Mouse (Mus musculus) heart, embryonic 14.5 days (tissue): ENCODE data around the gene Rgs3. TPM values are rescaled to one million over a fixed set of nuclear protein-coding genes. Genes with fewer than 3 reads are reported as not detected.
A peak's percentile ranks its signal among the peaks of the same experiment; 100 is the strongest.

Experiments used
- ATAC-seq: fragments of 200-750 bp; cut with Nextera tagmentation; 2 replicates; pipeline ENCODE4 v1.8.0; 2017; ENCODE audit warnings: low read depth, moderate TSS enrichment; ENCODE audit not compliant: insufficient number of reproducible peaks, insufficient read depth, low FRiP score
- H3K27ac ChIP-seq, 2 experiments: fragments of 200-500 bp in 1 of 2; fragments of 300-500 bp in 1 of 2; sonication (generic) in 1 of 2; replicated peaks in 1 of 2; 2 replicates each; pipeline ENCODE4 v1.5.1; 2012 to 2014; ENCODE audit warnings: low read depth in 2 of 2, low read length in 2 of 2, control low read depth in 1 of 2, mild to moderate bottlenecking in 1 of 2, mixed read lengths in 1 of 2; ENCODE audit not compliant: control insufficient read depth in 1 of 2, insufficient read depth in 1 of 2
- H3K27me3 ChIP-seq: fragments of 300-500 bp; sonication (generic); 2 replicates; pipeline ENCODE4 v1.6.1; 2014; ENCODE audit warnings: mild to moderate bottlenecking, low read length, control low read depth; ENCODE audit not compliant: control insufficient read depth, insufficient read depth
- H3K36me3 ChIP-seq: fragments of 300-500 bp; sonication (generic); 2 replicates; pipeline ENCODE4 v1.6.1; 2014; ENCODE audit warnings: mild to moderate bottlenecking, control low read depth, low read length, mixed read lengths; ENCODE audit not compliant: control insufficient read depth, insufficient read depth
- H3K4me1 ChIP-seq, 2 experiments: fragments of 200-500 bp in 1 of 2; fragments of 300-500 bp in 1 of 2; sonication (generic) in 1 of 2; 2 replicates each; pipeline ENCODE4 v1.6.1; 2012 to 2014; ENCODE audit warnings: low read length in 2 of 2, control low read depth in 1 of 2, mixed read lengths in 1 of 2; ENCODE audit not compliant: control insufficient read depth in 2 of 2, insufficient read depth in 2 of 2
- H3K4me2 ChIP-seq: fragments of 300-500 bp; sonication (generic); 2 replicates; pipeline ENCODE4 v1.6.1; 2014; ENCODE audit warnings: mild to moderate bottlenecking, low read length
- H3K4me3 ChIP-seq, 2 experiments: fragments of 200-500 bp in 1 of 2; fragments of 300-500 bp in 1 of 2; sonication (generic) in 1 of 2; 2 replicates each; pipeline ENCODE4 v1.5.1; 2012 to 2014; ENCODE audit warnings: low read length in 2 of 2, mild to moderate bottlenecking in 2 of 2, control low read depth in 1 of 2, low read depth in 1 of 2, moderate library complexity in 1 of 2; ENCODE audit not compliant: control insufficient read depth in 1 of 2, insufficient read depth in 1 of 2
- H3K9ac ChIP-seq: fragments of 300-500 bp; sonication (generic); 2 replicates; pipeline ENCODE4 v1.6.1; 2014; ENCODE audit warnings: mild to moderate bottlenecking, low read length
- H3K9me3 ChIP-seq: fragments of 300-500 bp; sonication (generic); 2 replicates; pipeline ENCODE4 v1.6.1; 2016; ENCODE audit warnings: low read length, control low read depth; ENCODE audit not compliant: control insufficient read depth
- WGBS: fragments of 180-500 bp; shearing (Covaris S2); extraction: QIAGEN DNeasy Blood & Tissue Kit; methylation state at CpG from one replicate; pipeline ENCODE4 v1.1.7; 2014; 5-methylcytosine and 5-hydroxymethylcytosine counted together
- polyA plus RNA-seq: library from polyadenylated mRNA; unstranded; fragments of >200 nt; fragmentation: Nextera tagmentation; extraction: Ambion mirVana; gene quantifications from 2 replicates; pipeline ENCODE4 v1.2.1, GENCODE M21; 2014

Gene Rgs3
- polyA plus RNA-seq, 1 experiment from 2014 or later: 70.4 TPM

DNA sequence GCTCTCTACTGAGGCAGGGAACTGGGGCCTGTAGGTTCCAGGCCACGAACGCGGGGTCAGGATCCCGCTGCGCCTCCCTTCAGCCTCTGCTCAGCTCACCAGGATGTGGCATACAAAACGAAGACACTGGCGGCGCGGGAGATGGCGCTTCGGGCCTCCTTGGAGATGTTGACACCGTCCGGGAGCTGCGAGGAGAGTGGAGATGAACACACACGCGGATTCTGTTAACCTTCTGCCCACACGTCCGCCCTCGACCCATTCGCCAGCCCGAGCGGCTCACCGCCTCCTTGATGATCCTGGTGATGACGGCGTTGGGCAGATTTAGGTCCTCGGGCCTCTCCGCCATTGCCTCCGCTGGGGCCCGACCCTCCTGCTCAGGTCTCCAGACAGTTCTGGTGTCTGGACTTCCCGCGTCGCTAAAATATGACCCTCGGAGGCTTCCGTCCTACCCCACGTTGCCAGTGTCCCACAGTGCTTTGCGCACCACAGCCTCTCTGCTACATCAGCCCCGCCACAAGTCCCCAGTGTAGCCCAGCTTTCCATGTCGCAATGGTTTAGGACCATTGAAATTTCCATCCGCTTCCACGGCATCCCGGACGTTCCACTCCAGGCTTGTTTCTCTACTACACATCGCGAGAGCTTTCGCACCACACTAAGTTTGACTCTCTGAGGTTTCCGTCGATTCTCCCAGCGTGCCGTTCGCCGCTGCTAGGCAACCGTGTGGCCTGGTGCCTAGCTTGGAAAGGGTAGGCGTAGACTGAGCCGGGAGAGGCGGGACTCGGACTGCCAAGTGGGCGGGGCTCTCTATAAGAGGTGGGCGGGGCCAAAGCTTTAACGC, 34.8 kb upstream of the Rgs3 start, which contains the start of the genes Pole3 and 4933430I17Rik:
Pole3 (minus strand) TSS at position 418 of the 838 bp plus-strand sequence.
4933430I17Rik (plus strand) TSS at position 719 of the 838 bp plus-strand sequence.
- peak within 1 kb of the TSS; percentile 70 for H3K4me2 ChIP-seq
- H3K27me3 ChIP-seq: no peaks in the 10 kb centered on the region
- H3K4me3 ChIP-seq: peak within 1 kb of the TSS; percentile 66 to 93
- under 1% methylated on average over 59 of the region's 59 CpGs for WGBS
- peak within 1 kb of the TSS; percentile 94 to 100 for H3K27ac ChIP-seq
- H3K4me1 ChIP-seq: peaks cover 3 to 7% of the 10 kb centered on the region in 2 experiments; a peak in 2 of 4 replicates
- H3K36me3 ChIP-seq: peaks cover 23% of the 10 kb centered on the region
- H3K9ac ChIP-seq: peak within 1 kb of the TSS; percentile 82
- ATAC-seq: peak; percentile 98
- no peaks in the 10 kb centered on the region for H3K9me3 ChIP-seq

DNA sequence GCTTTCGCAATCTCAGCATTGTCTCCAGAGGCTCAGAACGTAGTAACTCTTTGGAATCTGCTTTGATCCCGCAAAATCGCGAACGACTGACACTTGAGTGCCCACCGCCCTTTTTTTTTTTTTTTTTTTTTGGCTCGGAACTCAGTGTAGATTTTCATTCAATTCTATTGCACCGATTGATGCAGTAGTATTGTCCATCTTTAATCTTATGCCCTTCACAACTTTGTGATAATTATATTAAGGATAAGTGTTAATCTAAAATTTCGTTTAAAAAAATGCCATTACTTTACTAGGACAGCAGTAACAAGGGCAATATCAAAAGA, 34.2 kb upstream of the Rgs3 start:
- WGBS: under 1% methylated on average over 10 of the region's 10 CpGs
- no peak overlapping the region for H3K27ac ChIP-seq
- no peaks in the 10 kb centered on the region for H3K9me3 ChIP-seq
- H3K4me2 ChIP-seq: peak overlapping the region; percentile 61
- peaks cover 23% of the 10 kb centered on the region for H3K36me3 ChIP-seq
- no peaks in the 10 kb centered on the region for H3K27me3 ChIP-seq
- H3K9ac ChIP-seq: peak overlapping the region; percentile 82; the same call in 1 of the 2 replicates
- ATAC-seq: no peak
- H3K4me3 ChIP-seq: peak overlapping the region; percentile 66 to 93
- H3K4me1 ChIP-seq: peaks cover 3 to 7% of the 10 kb centered on the region in 2 experiments; a peak in 2 of 4 replicates

DNA sequence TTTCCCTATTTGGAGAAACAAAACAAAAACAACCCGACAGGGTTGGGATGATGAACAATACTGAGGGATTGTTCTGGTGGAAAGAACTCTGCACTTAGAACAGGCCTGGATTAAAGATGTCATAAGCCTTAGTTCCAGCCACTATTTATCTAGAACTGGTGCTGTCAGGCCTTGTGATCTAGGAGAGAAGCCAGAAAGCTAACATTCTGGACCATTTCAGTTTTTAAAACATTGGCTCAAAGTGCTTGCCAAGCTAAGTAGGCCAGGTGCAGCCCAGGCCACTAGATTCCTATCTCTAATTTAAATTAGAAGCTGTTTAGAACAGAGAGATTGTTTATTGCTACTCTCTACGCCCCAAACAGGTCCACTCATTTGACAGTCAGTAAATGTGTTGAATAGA, 33.4 kb upstream of the Rgs3 start:
- no peak overlapping the region for H3K9ac ChIP-seq
- no peak for ATAC-seq
- H3K4me1 ChIP-seq: peaks cover 5 to 14% of the 10 kb centered on the region in 2 experiments
- H3K4me2 ChIP-seq: no peak overlapping the region
- H3K4me3 ChIP-seq: no peak overlapping the region
- H3K27me3 ChIP-seq: no peaks in the 10 kb centered on the region
- no peaks in the 10 kb centered on the region for H3K9me3 ChIP-seq
- 61% methylated on average over 2 of the region's 2 CpGs for WGBS
- peaks cover 23% of the 10 kb centered on the region for H3K36me3 ChIP-seq
- no peak overlapping the region for H3K27ac ChIP-seq

DNA sequence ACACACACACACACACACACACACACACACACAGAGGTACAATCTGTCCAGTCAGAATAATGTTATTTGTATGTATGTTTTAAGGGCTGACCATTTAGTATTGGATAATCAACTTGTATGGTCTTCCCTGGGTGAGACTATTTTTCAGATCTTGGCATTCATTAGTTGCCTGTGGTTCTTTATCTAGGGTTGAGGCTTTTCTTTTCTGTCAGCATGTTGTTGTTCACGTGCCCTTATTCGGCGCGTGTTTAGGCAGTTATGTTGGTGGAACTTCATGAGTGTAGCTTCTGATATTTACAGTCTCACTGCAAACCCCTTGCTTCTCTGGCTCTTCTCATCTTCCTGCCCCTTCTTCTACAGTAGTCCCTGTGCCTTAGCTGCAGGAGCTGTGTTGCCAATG, 32.0 kb upstream of the Rgs3 start:
- 79% methylated on average over 4 of the region's 4 CpGs for WGBS
- H3K4me3 ChIP-seq: no peak overlapping the region
- ATAC-seq: no peak
- no peak overlapping the region for H3K27ac ChIP-seq
- no peak overlapping the region for H3K4me2 ChIP-seq
- H3K9me3 ChIP-seq: no peaks in the 10 kb centered on the region
- peaks cover 5 to 14% of the 10 kb centered on the region in 2 experiments for H3K4me1 ChIP-seq
- H3K27me3 ChIP-seq: no peaks in the 10 kb centered on the region
- H3K9ac ChIP-seq: no peak overlapping the region
- peaks cover 12% of the 10 kb centered on the region for H3K36me3 ChIP-seq

- H3K36me3 ChIP-seq: no peaks in the 10 kb centered on the region
- peaks cover 2 to 7% of the 10 kb centered on the region in 2 experiments; a peak in 3 of 4 replicates for H3K4me1 ChIP-seq
- no peak overlapping the region for H3K27ac ChIP-seq
- WGBS: 57% methylated on average over 6 of the region's 6 CpGs
- H3K27me3 ChIP-seq: no peaks in the 10 kb centered on the region
- H3K9me3 ChIP-seq: 0 out of 2 replicates have a peak, but pooled peaks cover 5% of the 10 kb centered on the region
- H3K9ac ChIP-seq: no peak overlapping the region
- ATAC-seq: no peak
- no peak overlapping the region for H3K4me2 ChIP-seq
- no peak overlapping the region for H3K4me3 ChIP-seq
Measured at GRCm38 (mm10) chr4:62533729-62534128, 25.9 kb upstream of the Rgs3 start.

DNA sequence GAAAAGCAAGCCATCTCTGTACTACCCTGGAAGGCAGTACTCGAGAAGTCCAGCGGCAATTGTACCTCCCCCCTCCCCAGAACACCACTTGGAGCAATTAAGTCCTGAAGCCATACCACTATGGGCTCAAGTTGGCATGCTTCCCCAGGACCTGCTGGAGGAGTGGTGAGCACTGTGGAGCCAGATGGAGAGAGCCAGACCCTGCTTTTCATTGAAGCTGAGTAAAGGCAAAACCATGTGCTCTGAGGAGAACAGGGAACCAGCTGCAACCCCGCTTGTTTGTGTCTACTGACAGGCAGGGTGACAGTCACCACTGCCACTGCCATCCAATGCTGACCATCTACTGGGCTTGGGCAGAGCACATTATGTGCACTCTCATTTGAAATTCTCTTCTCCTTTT, 17.8 kb upstream of the Rgs3 start:
- Histone ChIP-seq H3K36me3 (no peaks in the 10 kb centered on the region), H3K9me3 (no peaks in the 10 kb centered on the region), H3K9ac (no peak overlapping the region), H3K4me3 (no peak overlapping the region), H3K4me1 (no peaks in the 10 kb centered on the region), H3K27me3 (no peaks in the 10 kb centered on the region), H3K4me2 (no peak overlapping the region), H3K27ac (no peak overlapping the region)
- WGBS: 70% methylated on average over 3 of the region's 3 CpGs
- ATAC-seq: no peak

- Histone ChIP-seq H3K36me3 (no peaks in the 10 kb centered on the region), H3K4me2 (no peak overlapping the region), H3K9me3 (no peaks in the 10 kb centered on the region), H3K27ac (no peak overlapping the region), H3K27me3 (no peaks in the 10 kb centered on the region), H3K4me3 (no peak overlapping the region), H3K4me1 (no peaks in the 10 kb centered on the region), H3K9ac (no peak overlapping the region)
- WGBS: 77% methylated on average over 6 of the region's 6 CpGs
- no peak for ATAC-seq
Measured at GRCm38 (mm10) chr4:62543782-62544181, 15.9 kb upstream of the Rgs3 start.
